Mouse (Mus musculus) WW6 (cell line): ENCODE data around the gene Ndufab1.

Experiments
- DNase-seq: peaks from one replicate; pipeline ENCODE4 v3.0.0-alpha.2; 2013; ENCODE audit warnings: low read depth, low spot score

The Ndufab1 gene

DNA sequence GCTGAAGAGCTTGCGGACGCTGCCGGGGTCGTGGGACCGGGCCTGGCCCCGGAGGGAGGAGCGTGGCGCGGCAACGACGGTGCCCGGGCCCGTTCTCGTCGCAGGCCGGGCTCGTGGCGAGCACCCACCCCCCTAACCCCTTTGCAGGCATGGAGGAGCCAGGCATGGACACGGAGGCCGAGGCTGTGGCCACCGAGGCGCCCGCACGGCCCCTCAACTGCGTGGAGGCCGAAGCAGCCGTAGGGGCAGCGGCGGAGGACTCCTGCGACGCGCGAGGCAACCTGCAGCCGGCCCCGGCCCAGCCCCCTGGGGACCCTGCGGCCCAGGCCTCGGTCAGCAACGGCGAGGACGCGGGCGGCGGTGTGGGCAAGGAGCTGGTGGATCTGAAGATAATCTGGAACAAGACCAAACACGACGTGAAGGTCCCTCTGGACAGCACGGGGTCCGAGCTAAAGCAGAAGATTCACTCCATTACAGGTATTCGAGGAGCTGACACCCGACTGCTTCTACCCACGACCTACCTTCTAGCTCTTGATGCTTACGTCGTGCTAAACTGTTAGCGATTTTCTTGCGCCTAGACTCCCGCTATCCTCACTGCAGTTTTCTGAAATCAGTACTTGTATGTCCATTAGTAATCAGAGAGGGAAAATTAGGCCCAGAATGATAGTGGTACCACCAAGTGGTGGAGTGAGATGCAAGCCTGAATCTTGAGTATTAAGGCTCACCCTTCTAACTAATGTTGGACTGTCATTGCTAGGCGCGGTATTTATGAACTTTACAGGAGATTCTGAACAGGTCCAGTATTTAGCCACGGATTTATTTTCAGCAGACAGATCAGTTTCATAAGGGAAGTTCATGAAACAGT is 33.9 kb downstream of the Ndufab1 start:
- DNase-seq, result no peak

DNA sequence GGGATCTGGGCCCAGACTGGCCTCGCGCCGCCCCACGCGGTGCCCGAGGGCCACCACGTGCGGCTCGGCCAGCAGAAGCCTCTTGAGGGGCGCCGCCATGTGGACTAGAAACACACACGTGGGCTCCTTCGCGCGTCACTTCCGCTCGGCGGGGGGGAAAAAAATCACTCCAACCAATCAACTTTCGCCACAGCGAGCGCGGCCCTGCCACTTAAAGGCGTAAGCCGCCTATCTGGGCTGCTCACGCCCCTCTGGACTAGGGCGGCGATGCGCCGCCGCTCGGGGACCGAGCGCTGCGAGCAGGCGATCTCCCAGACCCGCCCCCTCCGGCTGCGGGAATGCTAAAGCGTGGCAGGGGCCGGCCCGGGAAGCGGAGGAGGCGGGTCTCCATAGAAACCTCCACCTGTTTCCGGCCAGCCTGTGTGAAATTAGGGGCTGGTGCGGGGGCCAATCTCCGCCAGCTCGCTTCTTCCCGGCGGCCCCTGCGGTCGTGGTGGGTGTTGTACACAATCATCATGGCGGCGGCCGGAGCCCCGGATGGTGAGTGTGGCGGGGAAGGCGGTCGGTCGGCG is 34.7 kb downstream of the Ndufab1 start, which contains the start of the genes Ubfd1 and Ears2:
TSS of gene Ubfd1 (plus strand) at position 231 of the 572 bp plus-strand sequence.
TSS of gene Ears2 (minus strand) at position 319 of the 572 bp plus-strand sequence.
- peak; percentile 93 for DNase-seq

DNA sequence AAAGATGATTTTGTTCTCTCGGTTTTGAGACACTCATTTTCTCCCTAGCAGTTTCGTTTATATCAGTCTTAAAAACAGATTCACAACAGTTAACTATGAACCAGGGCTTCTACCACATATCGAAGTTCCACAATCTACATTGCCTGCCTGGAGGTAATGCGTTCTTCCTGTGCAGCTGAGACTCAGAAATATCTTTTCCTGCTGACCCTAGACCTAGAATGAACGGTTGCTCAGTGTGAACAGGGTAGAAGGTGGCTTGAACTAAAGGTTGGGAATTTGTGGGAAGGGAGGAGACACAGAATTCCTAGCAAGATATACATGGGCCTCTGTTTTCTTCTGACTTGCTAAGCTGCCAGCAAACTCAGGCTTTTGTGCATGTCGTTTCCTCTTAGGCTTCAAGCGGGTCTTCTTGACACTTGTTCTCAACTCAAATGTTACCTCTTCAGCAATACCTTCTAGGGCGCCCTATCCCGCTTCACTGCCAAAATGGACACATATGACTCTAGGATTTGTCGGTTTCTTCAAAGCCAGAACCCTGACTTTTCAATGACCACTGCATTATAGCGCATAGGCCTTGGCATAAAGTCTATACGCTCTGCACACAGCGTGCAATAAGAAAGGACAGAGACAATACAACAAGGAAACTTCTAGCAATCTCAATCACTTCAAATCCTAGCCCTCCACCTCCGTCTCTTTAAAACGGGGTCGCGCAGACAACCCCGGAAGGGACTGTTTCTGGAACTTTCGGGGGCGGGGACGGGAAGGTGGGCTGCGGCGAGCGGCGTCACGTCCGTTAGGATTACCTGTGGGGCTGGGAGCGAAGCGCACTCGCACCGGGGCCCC is 35.4 kb downstream of the Ndufab1 start:
- no peak for DNase-seq

DNA sequence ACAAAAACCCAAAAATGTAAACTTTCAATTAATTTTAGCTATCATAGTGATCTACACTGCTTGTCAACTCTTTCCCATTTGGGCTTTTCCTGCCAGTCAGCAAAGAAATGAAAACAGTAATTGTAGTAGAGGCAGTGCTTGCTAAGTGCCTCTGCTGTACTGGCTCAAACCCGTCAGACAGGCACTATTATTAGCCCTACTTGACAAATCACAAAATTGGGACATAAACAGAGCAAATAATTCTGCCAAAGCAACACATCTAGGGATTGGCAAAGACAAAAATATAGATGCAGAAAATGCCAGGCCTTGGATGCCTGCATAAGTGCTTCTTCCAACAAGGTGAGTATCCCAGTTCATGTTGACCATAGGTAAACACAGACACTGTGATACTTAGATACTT is 36.0 kb downstream of the Ndufab1 start:
- no peak for DNase-seq

DNA sequence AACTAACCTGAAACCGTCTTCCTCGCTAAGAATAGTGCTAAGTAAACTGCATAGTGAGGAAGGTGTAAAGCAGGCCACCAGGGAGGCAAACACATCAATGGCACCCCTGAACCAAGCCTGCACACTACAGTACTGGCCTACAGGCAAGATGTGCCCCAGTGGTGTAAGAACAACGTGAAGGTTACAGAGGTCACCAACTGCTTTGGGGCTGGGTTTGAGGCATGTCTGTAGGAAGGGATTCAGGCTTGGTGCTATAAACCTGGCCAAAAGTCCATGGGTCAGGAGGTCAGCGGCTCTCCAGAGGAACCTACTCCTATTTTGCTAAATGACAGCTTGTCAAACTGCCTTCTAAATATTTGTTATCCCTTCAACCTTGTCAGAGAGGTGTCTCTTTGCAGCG is 45.1 kb downstream of the Ndufab1 start:
- no peak for DNase-seq

DNA sequence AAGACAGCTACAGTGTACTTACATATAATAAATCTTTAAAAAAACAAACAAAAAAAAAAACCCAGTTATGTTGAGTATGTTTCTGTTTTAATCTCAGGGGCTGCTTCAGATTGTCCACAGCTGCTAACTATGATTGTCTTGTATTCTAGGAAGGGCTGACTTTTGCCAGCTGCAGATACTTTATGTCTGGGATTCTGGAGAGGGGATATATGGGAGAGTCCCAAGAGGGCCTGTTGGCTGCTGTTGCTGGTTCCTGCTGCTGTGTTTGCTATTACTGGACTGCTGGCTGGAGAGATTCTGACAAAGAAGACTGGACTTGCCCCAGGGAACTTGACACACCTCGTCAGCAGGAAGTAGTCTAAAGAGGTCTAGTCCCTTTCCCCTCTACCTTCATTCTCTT is 50.9 kb downstream of the Ndufab1 start:
- DNase-seq, result no peak

DNA sequence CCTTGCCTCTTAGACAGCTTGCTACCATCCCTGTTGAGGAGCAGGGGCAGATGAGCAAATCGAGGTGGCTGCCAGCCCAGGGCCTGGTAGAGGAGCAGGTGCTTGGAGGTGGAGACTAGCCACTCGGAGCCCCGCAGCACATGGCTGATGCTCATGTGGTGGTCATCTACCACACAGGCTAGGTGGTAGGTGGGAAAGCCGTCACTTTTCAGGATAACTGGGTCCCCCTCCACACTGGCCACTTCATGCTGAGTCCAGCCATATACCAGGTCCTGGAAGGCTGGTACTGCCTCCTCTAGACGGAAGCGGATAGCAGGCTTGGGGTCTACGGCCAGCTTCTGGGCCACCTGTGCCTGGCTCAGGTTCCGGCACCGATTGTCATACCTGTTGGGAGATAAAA is 53.5 kb downstream of the Ndufab1 start:
- DNase-seq, result no peak

DNA sequence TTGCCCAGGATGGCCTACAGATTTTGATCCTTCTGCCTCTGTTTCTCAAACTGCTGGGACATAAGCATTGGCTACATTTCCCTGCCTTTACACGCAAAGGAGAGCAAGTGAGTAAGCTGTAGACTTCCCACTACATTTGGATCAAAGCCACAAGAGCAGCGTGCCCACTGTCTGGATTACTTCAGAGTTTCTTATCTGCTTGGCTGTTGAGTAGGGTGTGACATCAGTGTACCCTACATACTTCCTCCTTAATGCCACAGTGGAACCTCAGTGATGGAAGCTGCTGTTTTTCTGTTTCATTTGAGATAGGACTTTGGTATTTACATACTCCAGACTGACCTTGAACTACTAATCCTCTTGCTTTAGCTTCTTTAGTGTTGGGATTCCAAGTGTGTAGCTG is 54.9 kb downstream of the Ndufab1 start:
- no peak for DNase-seq

DNA sequence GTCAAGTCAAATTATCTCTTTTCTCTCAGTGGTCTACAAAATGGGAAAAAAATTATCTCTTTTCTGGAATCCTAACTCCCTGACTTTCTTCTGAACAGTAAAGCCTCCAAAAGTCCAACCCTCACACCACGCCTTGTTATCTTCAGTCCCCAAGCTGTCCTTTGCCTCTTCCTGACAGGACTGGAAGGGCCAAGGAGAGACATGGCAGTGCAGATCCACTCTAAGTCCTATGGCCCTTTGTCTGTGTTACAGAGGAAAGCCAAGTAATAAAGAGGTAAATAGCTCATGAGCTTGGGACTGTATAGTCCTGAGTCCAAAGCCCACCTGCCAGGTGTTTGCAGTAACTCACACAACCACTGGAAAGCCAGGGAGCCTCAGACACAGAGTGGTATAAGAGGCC is 56.0 kb downstream of the Ndufab1 start:
- DNase-seq, result no peak

DNA sequence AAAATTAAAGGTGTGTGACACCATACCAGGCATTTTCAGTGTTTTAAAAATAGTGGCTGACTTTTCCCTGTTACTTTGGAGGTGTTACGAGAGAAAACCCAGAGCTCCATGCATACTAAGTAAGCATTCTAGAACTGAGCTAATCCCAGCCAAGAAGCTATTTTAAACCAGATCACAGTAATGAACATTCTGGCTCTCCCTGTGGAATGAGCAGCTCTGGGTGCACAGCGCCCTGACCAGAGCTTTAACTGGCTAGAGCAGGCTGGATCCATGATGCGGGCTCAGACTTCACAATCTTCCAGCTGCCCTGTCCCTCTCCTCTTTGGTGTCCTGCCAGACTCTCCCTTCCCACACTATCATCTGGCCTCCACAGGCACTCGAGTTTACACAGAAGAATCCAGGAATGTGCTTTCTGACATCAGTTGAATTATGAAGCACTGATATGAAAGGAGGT is 56.5 kb downstream of the Ndufab1 start:
- DNase-seq, result no peak

DNA sequence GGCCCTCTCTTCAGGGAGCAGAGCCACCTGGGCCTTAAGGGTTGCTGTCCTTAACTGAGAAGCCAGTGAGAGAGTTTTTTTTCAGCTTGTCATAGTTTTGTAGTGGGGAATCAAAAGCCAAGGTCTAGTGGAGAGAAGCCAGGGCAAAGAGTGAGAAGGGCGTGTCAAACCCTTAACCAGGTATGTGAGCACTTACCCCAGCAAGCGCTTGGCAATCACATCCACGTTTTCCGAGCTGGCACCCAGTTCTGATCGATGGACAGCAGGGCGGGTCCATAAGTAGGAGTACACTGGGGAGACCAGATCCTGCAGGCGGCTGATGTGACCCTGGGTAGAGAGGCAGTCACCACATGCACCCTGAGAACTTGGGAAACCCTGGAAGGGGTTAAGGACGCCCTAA is 57.6 kb downstream of the Ndufab1 start:
- DNase-seq, result no peak
